Mouse (Mus musculus) forebrain, embryonic 14.5 days (tissue): ENCODE measurements around the gene Nat9. TPM values are rescaled to one million over a fixed set of nuclear protein-coding genes. Genes with fewer than 3 reads are reported as not detected.
A peak's percentile ranks its signal among the peaks of the same experiment; 100 is the strongest.

ENCODE experiments used
- ATAC-seq: fragments of 200-750 bp; cut with Nextera tagmentation; 2 replicates; pipeline ENCODE4 v1.8.0; 2017; ENCODE audit warnings: mild to moderate bottlenecking, moderate library complexity
- DNase-seq: peaks from one replicate; pipeline ENCODE4 v3.0.0-alpha.2; 2015; ENCODE audit warnings: low spot score
- H3K27ac ChIP-seq: fragments of 300-500 bp; sonication (generic); 2 replicates; pipeline ENCODE4 v1.5.1; 2014; ENCODE audit warnings: low read depth, mild to moderate bottlenecking, control low read depth, low read length, moderate library complexity
- H3K27me3 ChIP-seq: fragments of 300-500 bp; sonication (generic); replicated peaks from 2 replicates; pipeline ENCODE4 v1.6.1; 2014; ENCODE audit warnings: low read length, control low read depth, mixed read lengths; ENCODE audit not compliant: control insufficient read depth, insufficient read depth
- H3K36me3 ChIP-seq: fragments of 300-500 bp; sonication (generic); 2 replicates; pipeline ENCODE4 v1.6.1; 2014; ENCODE audit warnings: low read length, control low read depth; ENCODE audit not compliant: control insufficient read depth, insufficient read depth
- H3K4me1 ChIP-seq: fragments of 300-500 bp; sonication (generic); 2 replicates; pipeline ENCODE4 v1.6.1; 2014; ENCODE audit warnings: antibody characterized with exemption, low read length, control low read depth; ENCODE audit not compliant: control insufficient read depth, insufficient read depth
- H3K4me2 ChIP-seq: fragments of 300-500 bp; sonication (generic); 2 replicates; pipeline ENCODE4 v1.6.1; 2014; ENCODE audit warnings: mild to moderate bottlenecking, control low read depth, low read length
- H3K4me3 ChIP-seq: fragments of 300-500 bp; sonication (generic); 2 replicates; pipeline ENCODE4 v1.5.1; 2014; ENCODE audit warnings: low read depth, low read length, control low read depth
- H3K9ac ChIP-seq: fragments of 300-500 bp; sonication (generic); 2 replicates; pipeline ENCODE4 v1.6.1; 2014; ENCODE audit warnings: mild to moderate bottlenecking, low read length, control low read depth, moderate library complexity
- H3K9me3 ChIP-seq: fragments of 300-500 bp; sonication (generic); replicated peaks from 2 replicates; pipeline ENCODE4 v1.6.1; 2016; ENCODE audit warnings: low read length, control low read depth, mixed read lengths; ENCODE audit not compliant: control insufficient read depth
- WGBS: fragments of 180-500 bp; shearing (Covaris S2); extraction: QIAGEN DNeasy Blood & Tissue Kit; methylation state at CpG from one replicate; pipeline ENCODE4 v1.1.7; 2014; 5-methylcytosine and 5-hydroxymethylcytosine counted together
- polyA plus RNA-seq: library from polyadenylated mRNA; unstranded; fragments of >200 nt; fragmentation: Nextera tagmentation; extraction: Ambion mirVana; gene quantifications from 2 replicates; pipeline ENCODE4 v1.2.1, GENCODE M21; 2014

The Nat9 gene
- polyA plus RNA-seq, 1 experiment from 2014 or later = 20.4 TPM

DNA sequence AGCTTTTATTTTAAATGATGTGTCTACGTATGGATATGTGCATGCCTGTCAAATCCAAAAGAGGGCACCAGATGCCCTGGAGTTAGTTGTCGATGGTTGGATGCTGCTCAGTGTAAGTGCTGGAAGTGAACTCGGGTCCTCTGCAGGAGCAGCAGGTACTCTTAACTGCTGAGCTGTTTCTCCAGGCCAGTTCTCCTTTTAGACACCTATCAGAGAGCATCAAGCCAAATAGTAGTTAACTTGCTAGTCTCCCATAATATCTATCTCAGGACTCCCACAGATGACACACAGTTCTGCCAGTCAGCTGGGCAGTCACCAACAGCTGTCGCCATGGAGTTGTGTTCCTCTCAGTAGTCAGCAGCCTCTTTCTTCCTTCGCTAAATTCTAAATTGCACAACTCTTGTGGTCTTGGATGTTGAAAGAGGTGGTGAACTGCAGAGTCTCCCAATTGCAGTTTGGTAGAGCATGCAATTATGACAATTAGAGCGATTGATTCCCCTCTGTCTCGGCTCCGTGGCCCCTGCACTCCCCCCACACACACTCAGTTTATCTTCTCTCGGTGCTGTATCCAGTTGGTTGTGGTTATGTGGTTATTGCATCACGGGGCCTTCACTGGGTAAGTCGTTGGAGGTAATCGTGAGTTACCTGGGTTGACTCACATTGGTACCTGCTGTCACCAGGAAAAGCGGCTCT lies 1.0 kb upstream of the Nat9 start:
- H3K9ac ChIP-seq = no peak overlapping the region
- no peaks in the 10 kb centered on the region for H3K9me3 ChIP-seq
- DNase-seq (no peak), ATAC-seq (no peak)
- no peaks in the 10 kb centered on the region for H3K27me3 ChIP-seq
- H3K4me3 ChIP-seq = no peak overlapping the region
- no peak overlapping the region; the same call in 1 of the 2 replicates for H3K4me2 ChIP-seq
- H3K4me1 ChIP-seq = 0 out of 2 replicates have a peak, but pooled peaks cover 2% of the 10 kb centered on the region
- peaks cover 4% of the 10 kb centered on the region; the same call in 1 of the 2 replicates for H3K36me3 ChIP-seq
- WGBS = 83% methylated on average over 13 of the region's 13 CpGs
- H3K27ac ChIP-seq = no peak overlapping the region; the same call in 1 of the 2 replicates

DNA sequence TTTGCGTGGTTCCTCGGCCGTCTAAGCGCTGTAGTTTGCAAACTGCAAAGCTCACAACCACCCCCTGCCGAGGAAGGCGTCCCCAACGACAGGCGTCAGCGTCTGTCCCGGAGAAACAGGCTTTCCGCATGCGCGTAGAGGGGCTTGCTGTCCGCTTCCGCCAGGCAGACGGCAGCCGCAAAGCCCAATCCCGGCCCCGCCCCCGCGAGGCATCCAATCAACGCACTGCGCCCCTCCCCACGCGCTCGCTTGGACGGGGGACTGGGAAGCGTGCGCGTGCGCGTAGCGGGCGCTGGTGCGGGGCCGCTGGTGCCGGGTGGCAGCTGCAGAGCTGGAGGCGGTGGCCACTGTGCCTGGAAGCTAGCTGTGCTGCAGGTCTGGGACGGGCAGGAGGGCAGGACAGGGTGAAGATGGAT lies 427 bp downstream of the Nat9 start, which contains the start of gene Tmem104:
Gene Tmem104, plus strand, starts transcription at position 264 of the 416 bp plus-strand sequence.
- peak; percentile 96 for ATAC-seq
- Histone ChIP-seq H3K27me3 (no peaks in the 10 kb centered on the region), H3K4me1 (0 out of 2 replicates have a peak, but pooled peaks cover 2% of the 10 kb centered on the region), H3K4me2 (peak within 1 kb of the TSS; percentile 54), H3K9ac (peak within 1 kb of the TSS; percentile 64), H3K4me3 (peak within 1 kb of the TSS; percentile 38), H3K36me3 (peaks cover 4% of the 10 kb centered on the region; the same call in 1 of the 2 replicates), H3K9me3 (no peaks in the 10 kb centered on the region), H3K27ac (peak within 1 kb of the TSS; percentile 58)
- under 1% methylated on average over 39 of the region's 39 CpGs for WGBS
- DNase-seq = peak; percentile 99

- WGBS = 51% methylated on average over 4 of the region's 4 CpGs
- Histone ChIP-seq H3K27me3 (no peaks in the 10 kb centered on the region), H3K9ac (no peak overlapping the region), H3K4me2 (no peak overlapping the region), H3K4me3 (no peak overlapping the region), H3K36me3 (0 out of 2 replicates have a peak, but pooled peaks cover 7% of the 10 kb centered on the region), H3K4me1 (0 out of 2 replicates have a peak, but pooled peaks cover 2% of the 10 kb centered on the region), H3K9me3 (no peaks in the 10 kb centered on the region), H3K27ac (no peak overlapping the region)
- ATAC-seq = no peak
- DNase-seq = no peak
These were observed 2.7 kb downstream of the Nat9 start for GRCm38 (mm10) chr11:115184973-115185372.

- ATAC-seq = no peak
These were observed 5.6 kb downstream of the Nat9 start for GRCm38 (mm10) chr11:115181913-115182638.

DNA sequence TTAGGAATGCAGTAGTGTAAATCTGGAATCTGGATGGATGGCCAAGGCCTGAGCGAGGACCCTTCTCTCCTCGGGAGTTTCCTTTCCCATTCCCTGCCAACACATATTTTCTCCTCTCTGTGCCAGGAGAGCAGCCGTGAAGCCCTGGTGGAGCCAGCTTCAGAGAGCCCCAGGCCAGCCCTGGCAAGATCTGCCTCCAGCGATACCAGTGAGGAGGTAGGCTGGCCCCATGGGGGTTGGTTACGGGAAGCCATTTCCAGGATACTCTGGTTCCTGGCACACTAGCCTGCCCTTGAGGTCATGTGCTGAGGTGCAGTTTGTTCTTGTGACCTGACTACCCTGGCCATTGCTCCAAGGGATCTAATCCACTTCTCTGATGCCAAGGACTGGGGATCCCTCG lies 7.8 kb downstream of the Nat9 start:
- Histone ChIP-seq H3K27ac (peak overlapping the region; percentile 27; the same call in 1 of the 2 replicates), H3K4me2 (no peak overlapping the region), H3K9me3 (no peaks in the 10 kb centered on the region), H3K36me3 (0 out of 2 replicates have a peak, but pooled peaks cover 9% of the 10 kb centered on the region), H3K4me3 (no peak overlapping the region), H3K9ac (no peak overlapping the region), H3K4me1 (peaks cover 22% of the 10 kb centered on the region), H3K27me3 (no peaks in the 10 kb centered on the region)
- DNase-seq = no peak
- no peak for ATAC-seq
- 81% methylated on average over 6 of the region's 6 CpGs for WGBS

More at GRCm38 (mm10) chr11:115181913-115182638, 5.6 kb downstream of the Nat9 start:
- H3K4me3 ChIP-seq = no peak overlapping the region
- H3K27ac ChIP-seq = no peak overlapping the region
- WGBS = 19% methylated on average over 12 of the region's 12 CpGs
- no peaks in the 10 kb centered on the region for H3K9me3 ChIP-seq
- DNase-seq = peak; percentile 79
- H3K4me1 ChIP-seq = peaks cover 12% of the 10 kb centered on the region
- 0 out of 2 replicates have a peak, but pooled peaks cover 9% of the 10 kb centered on the region for H3K36me3 ChIP-seq
- no peaks in the 10 kb centered on the region for H3K27me3 ChIP-seq
- H3K9ac ChIP-seq = no peak overlapping the region
- no peak overlapping the region for H3K4me2 ChIP-seq

- Histone ChIP-seq H3K36me3 (0 out of 2 replicates have a peak, but pooled peaks cover 9% of the 10 kb centered on the region), H3K4me2 (no peak overlapping the region), H3K27me3 (no peaks in the 10 kb centered on the region), H3K9ac (no peak overlapping the region), H3K4me3 (no peak overlapping the region), H3K4me1 (peaks cover 24% of the 10 kb centered on the region), H3K27ac (peak overlapping the region; percentile 27; the same call in 1 of the 2 replicates), H3K9me3 (no peaks in the 10 kb centered on the region)
- DNase-seq (peak; percentile 45), ATAC-seq (0 out of 2 replicates have a peak, but pooled peaks have one; percentile 18)
- WGBS = 49% methylated on average over 6 of the region's 6 CpGs
These were observed 8.5 kb downstream of the Nat9 start for GRCm38 (mm10) chr11:115179191-115179590.

DNA sequence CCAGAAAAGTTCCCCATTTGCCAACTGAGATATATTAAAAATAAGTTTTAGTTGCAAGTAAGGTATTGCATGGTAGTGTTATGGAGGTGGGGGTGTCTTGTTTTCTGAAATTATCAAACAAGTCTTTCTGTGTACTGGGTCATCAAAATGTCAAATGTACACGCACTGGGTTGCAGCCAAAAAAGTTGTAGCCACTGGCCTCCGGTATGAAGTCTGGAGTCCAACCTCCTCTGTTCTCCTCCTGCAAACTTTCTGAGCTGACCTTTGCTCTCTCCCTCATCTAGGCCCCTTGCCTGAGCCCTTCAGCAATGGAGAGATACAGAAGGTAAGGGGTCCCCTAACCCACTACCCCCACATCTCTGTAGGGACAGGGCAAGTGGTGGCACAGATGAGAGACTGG lies 8.9 kb downstream of the Nat9 start:
- H3K27ac ChIP-seq = no peak overlapping the region
- H3K4me3 ChIP-seq = no peak overlapping the region
- WGBS = 75% methylated on average over 2 of the region's 2 CpGs
- H3K36me3 ChIP-seq = 0 out of 2 replicates have a peak, but pooled peaks cover 9% of the 10 kb centered on the region
- peaks cover 27% of the 10 kb centered on the region for H3K4me1 ChIP-seq
- ATAC-seq (no peak), DNase-seq (no peak)
- H3K27me3 ChIP-seq = no peaks in the 10 kb centered on the region
- no peaks in the 10 kb centered on the region for H3K9me3 ChIP-seq
- H3K4me2 ChIP-seq = no peak overlapping the region
- H3K9ac ChIP-seq = no peak overlapping the region

DNA sequence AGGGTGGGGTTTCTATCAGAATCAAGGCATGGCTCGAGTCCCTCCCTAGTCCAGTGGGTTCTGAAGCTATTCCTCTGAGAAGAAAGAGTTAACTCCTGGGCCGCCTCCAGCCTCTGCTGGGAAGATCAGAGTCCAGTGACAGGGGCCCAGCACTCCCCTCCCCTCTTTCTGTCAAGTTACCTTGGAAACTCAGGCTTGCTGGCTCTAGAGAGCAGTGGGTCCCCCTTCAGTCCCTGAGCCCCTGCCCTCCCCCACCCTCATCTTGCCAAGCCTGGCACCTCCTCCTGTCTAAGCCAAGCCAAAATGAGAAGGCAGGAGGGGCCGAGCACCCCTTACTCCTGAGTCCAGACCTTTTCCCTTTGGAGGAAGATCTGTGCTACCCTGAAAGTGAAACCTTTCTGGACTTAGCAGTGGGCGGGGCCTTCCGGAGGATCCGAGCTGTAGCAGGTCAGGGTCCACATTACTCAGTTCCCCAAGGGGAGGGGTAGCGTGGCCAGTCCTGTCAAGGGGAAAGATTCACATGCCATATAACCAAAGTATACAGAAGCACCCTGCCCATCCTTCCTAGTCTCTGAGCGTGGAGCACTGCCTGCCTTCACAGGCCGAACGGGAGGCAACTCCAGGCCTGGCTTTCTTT lies 10.0 kb downstream of the Nat9 start:
- ATAC-seq (peak; percentile 76), DNase-seq (peak; percentile 82)
- Histone ChIP-seq H3K27me3 (no peaks in the 10 kb centered on the region), H3K9me3 (no peaks in the 10 kb centered on the region), H3K4me3 (no peak overlapping the region), H3K4me1 (peaks cover 29% of the 10 kb centered on the region), H3K4me2 (peak overlapping the region; percentile 12; the same call in 1 of the 2 replicates), H3K36me3 (0 out of 2 replicates have a peak, but pooled peaks cover 9% of the 10 kb centered on the region), H3K9ac (peak overlapping the region; percentile 22; the same call in 1 of the 2 replicates), H3K27ac (0 out of 2 replicates have a peak overlapping the region, but pooled peaks have one; percentile 23)
- 24% methylated on average over 10 of the region's 10 CpGs for WGBS
